Mouse (Mus musculus) bone marrow, adult 2 months (tissue): ENCODE measurements around the gene Atp6v0d1.

Experiments used
- CTCF ChIP-seq: fragments of 200-500 bp; IDR thresholded peaks from 2 replicates; pipeline ENCODE4 v1.5.1; 2011; ENCODE audit warnings: low read length, control low read depth; ENCODE audit not compliant: control insufficient read depth, insufficient read depth
- POLR2A ChIP-seq: fragments of 200-500 bp; IDR thresholded peaks from 2 replicates; pipeline ENCODE4 v1.6.1; 2011; ENCODE audit warnings: low read depth, mild to moderate bottlenecking, control low read depth, low read length, borderline replicate concordance; ENCODE audit not compliant: control insufficient read depth

DNA sequence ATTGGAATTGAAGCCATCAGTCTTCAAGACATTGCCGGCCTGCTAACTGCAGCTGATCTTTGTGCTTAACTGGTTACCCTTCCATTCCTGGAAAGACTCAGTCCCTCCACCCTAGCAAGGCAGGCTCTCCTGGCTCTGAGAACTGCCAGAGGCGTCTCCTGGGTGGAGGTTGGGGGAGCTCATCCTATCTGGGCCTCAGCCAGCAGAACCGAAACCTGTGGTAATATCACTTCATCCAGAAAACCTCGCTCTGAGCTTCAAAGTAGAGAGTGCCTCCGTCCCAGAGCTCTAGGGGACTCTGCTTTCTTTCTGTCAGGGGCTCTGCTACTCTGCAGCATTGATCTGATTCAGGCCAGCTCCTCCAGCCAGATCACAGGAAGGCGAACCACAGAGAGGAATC lies 58.9 kb downstream of the Atp6v0d1 start:
- TF ChIP-seq CTCF = no peak
- TF ChIP-seq POLR2A = no peak
